Mouse (Mus musculus) heart, postnatal 0 days (tissue): ENCODE measurements around the gene Tceal8.

Source experiments
- CTCF ChIP-seq: IDR thresholded peaks from 2 replicates; pipeline ENCODE4 v1.5.1; 2016; ENCODE audit warnings: antibody characterized with exemption, control low read depth, low read depth
- EP300 ChIP-seq: IDR thresholded peaks from 2 replicates; pipeline ENCODE4 v1.6.1; 2016; ENCODE audit warnings: antibody characterized with exemption, low read depth

GRCm38 (mm10) chrX:136127038-136127743, 45.0 kb downstream of the Tceal8 start:
- peak; percentile 39 for TF ChIP-seq CTCF
- TF ChIP-seq EP300: no peak
